Mouse (Mus musculus) spleen, adult 18-20 months (tissue): ENCODE results near the gene Fgf22.

Source experiments
- DNase-seq, 2 experiments: peaks; one replicate each; pipeline ENCODE4 v3.0.0; 2022; ENCODE audit warnings: mixed read lengths in 2 of 2

Gene Fgf22

GRCm38 (mm10) chr10:79767372-79768244 is 12.7 kb downstream of the Fgf22 start:
- peak in 1 of 2 experiments; percentile 65 for DNase-seq

GRCm38 (mm10) chr10:79768400-79768799 is 13.5 kb downstream of the Fgf22 start:
- peak; percentile 56 to 79 for DNase-seq

GRCm38 (mm10) chr10:79769329-79769728 is 14.5 kb downstream of the Fgf22 start:
- DNase-seq = no peak

- no peak for DNase-seq
These were observed 17.4 kb downstream of the Fgf22 start for GRCm38 (mm10) chr10:79772320-79772719.

- no peak for DNase-seq
These were observed 18.3 kb downstream of the Fgf22 start for GRCm38 (mm10) chr10:79773208-79773607.

- DNase-seq = no peak
These were observed 19.8 kb downstream of the Fgf22 start for GRCm38 (mm10) chr10:79774486-79775279.

GRCm38 (mm10) chr10:79777103-79777531 is 22.2 kb downstream of the Fgf22 start, which contains the start of gene Fstl3:
Fstl3 (plus strand) TSS chr10:79777272.
- DNase-seq = no peak

- DNase-seq = no peak
These were observed 23.1 kb downstream of the Fgf22 start for GRCm38 (mm10) chr10:79778006-79778405.

- no peak for DNase-seq
These were observed 24.3 kb downstream of the Fgf22 start for GRCm38 (mm10) chr10:79779193-79779592.

- peak; percentile 95 to 96 for DNase-seq
These were observed 25.1 kb downstream of the Fgf22 start for GRCm38 (mm10) chr10:79779784-79780663.

- peak in 1 of 2 experiments; percentile 68 for DNase-seq
These were observed 25.8 kb downstream of the Fgf22 start for GRCm38 (mm10) chr10:79780664-79781015.

GRCm38 (mm10) chr10:79781139-79781538 is 26.3 kb downstream of the Fgf22 start:
- DNase-seq = no peak

- no peak for DNase-seq
These were observed 27.1 kb downstream of the Fgf22 start for GRCm38 (mm10) chr10:79781956-79782355.

GRCm38 (mm10) chr10:79783050-79783449 is 28.2 kb downstream of the Fgf22 start:
- DNase-seq = no peak

- peak in 1 of 2 experiments; percentile 51 for DNase-seq
These were observed 29.3 kb downstream of the Fgf22 start for GRCm38 (mm10) chr10:79783920-79784800.

GRCm38 (mm10) chr10:79788386-79789158 is 33.7 kb downstream of the Fgf22 start:
- DNase-seq = peak; percentile 48 to 80

- DNase-seq = no peak
These were observed 34.7 kb downstream of the Fgf22 start for GRCm38 (mm10) chr10:79789581-79789980.

- DNase-seq = no peak
These were observed 36.0 kb downstream of the Fgf22 start, which contains the start of gene Prss57 for GRCm38 (mm10) chr10:79790861-79791260. Prss57 (minus strand) TSS chr10:79790961.

- DNase-seq = no peak
These were observed 37.6 kb downstream of the Fgf22 start for GRCm38 (mm10) chr10:79792339-79793040.
